Mouse (Mus musculus): ENCODE data around the gene Slmap. TPM values are rescaled to one million over a fixed set of nuclear protein-coding genes. Genes with fewer than 3 reads are reported as not detected.

Slmap gene
- polyA plus RNA-seq, 1 experiment from 2014 or later = 25.5 TPM

DNA sequence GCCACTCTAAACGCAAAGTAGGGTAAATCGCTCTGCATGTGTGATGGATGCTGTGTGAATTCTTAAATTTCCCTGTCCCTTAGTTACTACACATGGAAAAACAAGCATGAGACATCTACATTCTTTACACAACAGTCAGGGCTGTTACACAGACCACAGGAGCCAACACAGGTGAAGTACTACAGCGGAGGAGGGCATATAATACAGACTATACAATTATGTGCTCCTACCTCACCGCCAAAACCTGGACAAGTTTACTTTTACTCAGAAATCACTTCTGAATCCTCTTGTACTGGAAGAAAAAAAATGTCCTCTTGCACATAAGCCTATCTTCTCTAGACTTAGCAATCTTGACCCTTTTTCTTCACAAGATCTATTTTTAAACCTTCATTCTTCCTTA, 66.8 kb downstream of the Slmap start:
- ATAC-seq (replicated peaks; ENCODE audit: low FRiP score) (no peak), DNase-seq (ENCODE audit: low spot score) (no peak)
- Histone ChIP-seq H3K4me1 (replicated peaks; ENCODE audit: control insufficient read depth, insufficient read depth, low read length) (no peaks in the 10 kb centered on the region), H3K9ac (ENCODE audit: low read length) (no peak overlapping the region), H3K9me3 (ENCODE audit: control insufficient read depth, low read length) (no peaks in the 10 kb centered on the region), H3K27ac (ENCODE audit: low read depth, low read length) (no peak overlapping the region), H3K4me2 (ENCODE audit: low read depth, low read length, severe bottlenecking) (no peak overlapping the region), H3K4me3 (ENCODE audit: low read depth, low read length) (no peak overlapping the region), H3K27me3 (ENCODE audit: control insufficient read depth, insufficient read depth, low read length) (no peaks in the 10 kb centered on the region), H3K36me3 (ENCODE audit: control insufficient read depth, insufficient read depth, low read length) (no peaks in the 10 kb centered on the region)
- 96% methylated on average over 4 of the region's 4 CpGs for WGBS

DNA sequence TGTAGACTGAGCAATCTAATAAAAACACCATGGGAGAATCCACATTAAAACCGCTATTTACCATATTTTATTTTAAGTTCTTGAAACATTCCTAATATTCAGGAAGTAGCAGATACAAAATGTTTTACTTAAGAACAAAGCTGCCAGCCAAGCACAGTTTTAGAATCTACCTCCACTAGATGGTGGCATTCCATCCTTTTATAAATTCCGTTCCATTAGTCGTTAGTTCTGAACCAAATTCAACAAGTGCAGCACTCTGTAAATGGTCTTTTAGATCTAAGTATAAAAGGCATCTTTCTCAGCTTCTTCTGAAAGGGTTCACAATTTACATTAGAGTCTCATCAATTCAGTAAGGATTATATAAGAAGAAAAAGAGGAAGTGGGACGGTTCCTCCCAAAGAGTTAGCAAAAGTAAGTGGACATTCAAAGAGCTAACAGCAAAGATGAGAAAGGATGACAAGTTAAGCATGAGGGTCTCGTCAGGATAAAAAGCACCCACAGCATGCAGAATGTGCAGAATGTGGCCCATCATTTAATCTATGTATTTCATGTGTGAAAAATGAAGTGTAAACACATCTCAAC, 68.1 kb downstream of the Slmap start:
- H3K4me2 ChIP-seq (ENCODE audit: low read depth, low read length, severe bottlenecking) = no peak overlapping the region
- DNase-seq (ENCODE audit: low spot score) = no peak
- no peaks in the 10 kb centered on the region for H3K27me3 ChIP-seq (ENCODE audit: control insufficient read depth, insufficient read depth, low read length)
- no peaks in the 10 kb centered on the region for H3K9me3 ChIP-seq (ENCODE audit: control insufficient read depth, low read length)
- no peak for ATAC-seq (replicated peaks; ENCODE audit: low FRiP score)
- 63% methylated on average over 5 of the region's 5 CpGs for WGBS
- H3K4me1 ChIP-seq (replicated peaks; ENCODE audit: control insufficient read depth, insufficient read depth, low read length) = no peaks in the 10 kb centered on the region
- H3K4me3 ChIP-seq (ENCODE audit: low read depth, low read length) = no peak overlapping the region
- no peaks in the 10 kb centered on the region for H3K36me3 ChIP-seq (ENCODE audit: control insufficient read depth, insufficient read depth, low read length)
- H3K9ac ChIP-seq (ENCODE audit: low read length) = no peak overlapping the region
- H3K27ac ChIP-seq (ENCODE audit: low read depth, low read length) = no peak overlapping the region

DNA sequence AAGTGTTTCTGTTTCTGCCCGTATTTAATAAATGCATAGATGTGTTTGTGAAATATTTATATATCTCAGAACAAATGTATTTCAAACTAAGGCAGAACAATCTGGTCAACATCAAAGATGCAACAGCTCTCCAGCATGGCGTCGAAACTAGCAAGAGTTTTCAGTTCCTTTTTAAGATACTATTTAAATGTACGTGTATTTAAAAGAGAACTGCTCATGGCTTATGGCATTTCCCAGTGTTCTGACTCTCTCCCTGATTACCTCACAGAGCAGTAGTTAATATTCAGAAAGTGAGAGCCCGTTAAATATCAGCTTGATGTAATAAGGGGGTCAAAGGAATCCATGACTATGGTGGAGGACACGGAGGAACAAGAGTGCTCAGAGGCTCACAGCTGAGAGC, 68.8 kb downstream of the Slmap start:
- Histone ChIP-seq H3K4me1 (replicated peaks; ENCODE audit: control insufficient read depth, insufficient read depth, low read length) (no peaks in the 10 kb centered on the region), H3K9ac (ENCODE audit: low read length) (no peak overlapping the region), H3K9me3 (ENCODE audit: control insufficient read depth, low read length) (no peaks in the 10 kb centered on the region), H3K4me3 (ENCODE audit: low read depth, low read length) (no peak overlapping the region), H3K27ac (ENCODE audit: low read depth, low read length) (no peak overlapping the region), H3K4me2 (ENCODE audit: low read depth, low read length, severe bottlenecking) (no peak overlapping the region), H3K36me3 (ENCODE audit: control insufficient read depth, insufficient read depth, low read length) (no peaks in the 10 kb centered on the region), H3K27me3 (ENCODE audit: control insufficient read depth, insufficient read depth, low read length) (no peaks in the 10 kb centered on the region)
- DNase-seq (ENCODE audit: low spot score) (no peak), ATAC-seq (replicated peaks; ENCODE audit: low FRiP score) (no peak)
- WGBS = 89% methylated on average over 6 of the region's 6 CpGs

DNA sequence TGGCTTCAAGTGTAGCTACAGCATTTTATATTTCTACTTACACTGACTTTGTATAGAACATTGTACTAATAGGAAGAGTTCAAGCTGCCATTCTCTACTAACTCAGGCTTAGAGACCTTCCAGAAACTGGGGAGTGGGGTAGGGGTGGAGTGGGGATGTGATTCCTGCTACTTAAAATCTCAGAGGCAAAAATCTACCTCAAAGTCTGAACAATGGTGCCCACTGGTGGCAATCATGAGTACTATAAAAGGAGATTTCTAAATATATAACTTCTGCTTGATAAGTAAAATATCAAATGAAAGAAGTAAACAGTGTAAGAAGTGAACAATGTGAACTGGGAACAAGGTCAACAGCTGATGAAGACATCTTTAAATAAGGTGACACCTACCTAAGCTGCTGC, 75.2 kb downstream of the Slmap start:
- no peak overlapping the region for H3K9ac ChIP-seq (ENCODE audit: low read length)
- DNase-seq (ENCODE audit: low spot score) = no peak
- H3K27ac ChIP-seq (ENCODE audit: low read depth, low read length) = no peak overlapping the region
- H3K4me3 ChIP-seq (ENCODE audit: low read depth, low read length) = no peak overlapping the region
- H3K36me3 ChIP-seq (ENCODE audit: control insufficient read depth, insufficient read depth, low read length) = no peaks in the 10 kb centered on the region
- H3K4me2 ChIP-seq (ENCODE audit: low read depth, low read length, severe bottlenecking) = no peak overlapping the region
- H3K9me3 ChIP-seq (ENCODE audit: control insufficient read depth, low read length) = no peaks in the 10 kb centered on the region
- H3K4me1 ChIP-seq (replicated peaks; ENCODE audit: control insufficient read depth, insufficient read depth, low read length) = no peaks in the 10 kb centered on the region
- no peak for ATAC-seq (replicated peaks; ENCODE audit: low FRiP score)
- no peaks in the 10 kb centered on the region for H3K27me3 ChIP-seq (ENCODE audit: control insufficient read depth, insufficient read depth, low read length)

DNA sequence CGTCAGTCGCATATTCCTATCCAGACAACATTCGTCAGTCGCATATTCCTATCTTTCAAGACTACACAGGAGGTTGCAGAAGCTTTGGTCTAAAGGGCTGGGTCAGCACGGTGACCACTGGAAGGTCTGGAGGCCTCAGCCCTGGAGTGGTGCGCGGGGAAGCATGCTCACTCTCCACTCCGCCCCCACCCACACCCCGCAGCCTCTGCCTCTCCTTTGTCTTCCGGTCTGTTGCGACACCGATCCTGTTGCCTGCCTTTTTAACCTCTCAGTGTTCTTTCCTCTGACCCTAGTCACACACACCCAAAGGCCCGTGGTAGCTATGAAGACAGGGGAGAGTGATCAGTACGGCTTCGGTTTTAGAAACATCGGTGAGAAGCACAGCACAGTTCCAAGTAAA, 79.9 kb downstream of the Slmap start:
- ATAC-seq (replicated peaks; ENCODE audit: low FRiP score) (no peak), DNase-seq (ENCODE audit: low spot score) (no peak)
- H3K4me2 ChIP-seq (ENCODE audit: low read depth, low read length, severe bottlenecking) = no peak overlapping the region
- WGBS = 55% methylated on average over 16 of the region's 16 CpGs
- no peak overlapping the region for H3K9ac ChIP-seq (ENCODE audit: low read length)
- H3K4me3 ChIP-seq (ENCODE audit: low read depth, low read length) = no peak overlapping the region
- no peaks in the 10 kb centered on the region for H3K27me3 ChIP-seq (ENCODE audit: control insufficient read depth, insufficient read depth, low read length)
- H3K9me3 ChIP-seq (ENCODE audit: control insufficient read depth, low read length) = no peaks in the 10 kb centered on the region
- peaks cover 6% of the 10 kb centered on the region for H3K4me1 ChIP-seq (replicated peaks; ENCODE audit: control insufficient read depth, insufficient read depth, low read length)
- H3K27ac ChIP-seq (ENCODE audit: low read depth, low read length) = no peak overlapping the region
- H3K36me3 ChIP-seq (ENCODE audit: control insufficient read depth, insufficient read depth, low read length) = no peaks in the 10 kb centered on the region

DNA sequence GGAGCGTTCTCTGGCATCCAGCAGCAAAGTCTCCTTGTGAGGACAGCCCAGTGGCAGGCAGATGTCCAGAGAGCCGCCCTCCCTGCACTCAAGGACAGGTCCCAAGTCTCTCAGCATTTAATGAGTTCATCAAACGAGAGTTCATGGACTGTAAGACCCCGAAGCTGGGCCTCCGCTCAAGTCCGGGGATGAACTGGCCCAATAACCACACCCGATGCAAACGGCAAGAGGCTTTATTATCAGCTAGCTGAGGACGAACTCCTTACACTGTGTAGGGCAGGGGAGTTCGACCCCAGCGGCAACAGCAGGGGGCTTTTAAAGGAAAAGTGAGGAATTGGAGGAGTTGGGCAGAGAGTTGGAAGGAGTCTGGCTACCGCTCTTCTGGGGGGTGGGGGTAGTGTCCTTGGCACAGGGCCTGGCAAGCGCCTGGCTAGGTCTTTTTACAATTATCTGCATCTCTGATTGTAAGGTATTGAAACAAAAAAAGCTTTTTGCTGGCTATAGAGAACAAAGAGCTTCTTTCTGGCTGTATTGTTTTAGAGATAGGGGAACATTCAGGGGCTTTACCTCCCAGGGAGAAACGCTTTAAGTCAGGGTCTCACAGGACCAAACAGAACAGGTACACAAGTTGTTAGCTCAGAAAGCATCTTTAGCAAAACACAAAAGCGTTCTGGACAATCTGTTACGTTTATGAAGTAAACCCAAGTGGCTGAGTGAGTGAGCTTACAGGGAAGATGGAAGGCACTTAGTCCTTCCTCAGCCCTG, 84.5 kb downstream of the Slmap start:
- no peak overlapping the region for H3K9ac ChIP-seq (ENCODE audit: low read length)

DNA sequence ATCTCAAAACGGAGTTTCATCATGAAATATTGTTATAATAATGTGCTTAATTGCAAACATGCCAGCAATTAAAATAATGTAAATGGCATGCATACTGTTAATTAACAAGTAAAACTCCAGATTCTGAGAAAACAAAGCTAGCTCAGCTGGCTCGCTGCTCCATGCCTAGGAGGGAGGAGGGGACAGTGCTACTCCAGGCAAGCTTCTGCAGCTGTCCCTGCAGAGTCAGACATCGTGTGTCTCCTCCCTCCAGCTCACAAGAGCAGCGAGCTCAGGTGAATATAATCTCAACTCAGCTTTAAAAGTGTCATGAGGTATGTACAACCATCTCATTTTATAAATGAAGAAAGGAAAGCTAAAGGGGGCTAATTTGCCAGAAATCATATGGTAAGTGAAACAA, 86.2 kb downstream of the Slmap start:
- DNase-seq (ENCODE audit: low spot score) (no peak), ATAC-seq (replicated peaks; ENCODE audit: low FRiP score) (no peak)
- Histone ChIP-seq H3K4me3 (ENCODE audit: low read depth, low read length) (no peak overlapping the region), H3K4me1 (replicated peaks; ENCODE audit: control insufficient read depth, insufficient read depth, low read length) (peaks cover 7% of the 10 kb centered on the region), H3K36me3 (ENCODE audit: control insufficient read depth, insufficient read depth, low read length) (no peaks in the 10 kb centered on the region), H3K27me3 (ENCODE audit: control insufficient read depth, insufficient read depth, low read length) (no peaks in the 10 kb centered on the region), H3K9ac (ENCODE audit: low read length) (no peak overlapping the region), H3K27ac (ENCODE audit: low read depth, low read length) (no peak overlapping the region), H3K9me3 (ENCODE audit: control insufficient read depth, low read length) (no peaks in the 10 kb centered on the region), H3K4me2 (ENCODE audit: low read depth, low read length, severe bottlenecking) (no peak overlapping the region)
- WGBS = 73% methylated on average over 4 of the region's 4 CpGs

More for the DNA sequence above, 84.5 kb downstream of the Slmap start:
- DNase-seq (ENCODE audit: low spot score) = no peak
- 12% methylated on average over 16 of the region's 16 CpGs for WGBS
- Histone ChIP-seq H3K36me3 (ENCODE audit: control insufficient read depth, insufficient read depth, low read length) (no peaks in the 10 kb centered on the region), H3K4me2 (ENCODE audit: low read depth, low read length, severe bottlenecking) (no peak overlapping the region), H3K27ac (ENCODE audit: low read depth, low read length) (no peak overlapping the region), H3K4me3 (ENCODE audit: low read depth, low read length) (no peak overlapping the region), H3K27me3 (ENCODE audit: control insufficient read depth, insufficient read depth, low read length) (no peaks in the 10 kb centered on the region), H3K4me1 (replicated peaks; ENCODE audit: control insufficient read depth, insufficient read depth, low read length) (peaks cover 7% of the 10 kb centered on the region), H3K9me3 (ENCODE audit: control insufficient read depth, low read length) (no peaks in the 10 kb centered on the region)
- ATAC-seq (replicated peaks; ENCODE audit: low FRiP score) = no peak

DNA sequence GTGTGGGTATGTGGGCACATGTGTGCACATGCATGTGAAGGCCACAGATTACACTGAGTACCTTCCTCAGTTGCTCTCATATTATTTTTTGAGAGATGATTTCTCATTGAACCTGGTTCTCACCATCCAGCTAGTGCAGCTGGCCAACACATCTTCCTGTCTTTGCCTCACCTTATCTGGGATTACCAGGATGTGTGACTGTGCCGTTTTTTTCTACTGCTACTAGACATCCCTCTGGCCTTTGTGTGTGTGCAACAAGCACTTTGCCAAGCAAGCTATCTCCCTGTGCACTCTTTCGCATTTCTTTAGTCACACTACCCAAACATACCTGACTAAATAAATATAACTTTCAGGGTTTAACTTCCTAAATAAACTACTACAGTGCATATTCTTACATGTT, 87.5 kb downstream of the Slmap start:
- H3K4me1 ChIP-seq (replicated peaks; ENCODE audit: control insufficient read depth, insufficient read depth, low read length) = peaks cover 7% of the 10 kb centered on the region
- no peaks in the 10 kb centered on the region for H3K27me3 ChIP-seq (ENCODE audit: control insufficient read depth, insufficient read depth, low read length)
- ATAC-seq (replicated peaks; ENCODE audit: low FRiP score) = no peak
- no peaks in the 10 kb centered on the region for H3K9me3 ChIP-seq (ENCODE audit: control insufficient read depth, low read length)
- no peak overlapping the region for H3K4me3 ChIP-seq (ENCODE audit: low read depth, low read length)
- H3K27ac ChIP-seq (ENCODE audit: low read depth, low read length) = no peak overlapping the region
- no peak for DNase-seq (ENCODE audit: low spot score)
- H3K36me3 ChIP-seq (ENCODE audit: control insufficient read depth, insufficient read depth, low read length) = no peaks in the 10 kb centered on the region
- WGBS = 98% methylated on average over 2 of the region's 2 CpGs
- no peak overlapping the region for H3K4me2 ChIP-seq (ENCODE audit: low read depth, low read length, severe bottlenecking)
- no peak overlapping the region for H3K9ac ChIP-seq (ENCODE audit: low read length)

DNA sequence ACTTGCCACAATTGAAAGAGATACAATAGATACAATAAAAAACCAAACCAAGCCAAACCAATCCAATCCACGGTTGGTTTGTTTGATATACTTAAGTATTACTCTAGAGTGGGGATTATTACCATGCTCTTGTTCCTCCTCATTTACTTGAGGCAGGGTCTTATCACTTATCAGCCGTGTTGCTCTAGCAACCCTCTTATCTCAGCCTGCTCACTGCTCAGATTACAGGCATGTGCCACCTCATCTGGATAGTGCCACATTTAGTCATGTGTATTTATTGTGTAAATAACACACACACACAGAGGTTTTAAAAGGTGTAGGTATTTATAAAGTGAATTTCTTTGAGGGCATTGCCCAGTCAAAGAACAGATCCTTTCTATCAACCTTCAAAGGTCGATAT, 88.2 kb downstream of the Slmap start:
- no peaks in the 10 kb centered on the region for H3K27me3 ChIP-seq (ENCODE audit: control insufficient read depth, insufficient read depth, low read length)
- H3K4me2 ChIP-seq (ENCODE audit: low read depth, low read length, severe bottlenecking) = no peak overlapping the region
- no peak for ATAC-seq (replicated peaks; ENCODE audit: low FRiP score)
- no peak overlapping the region for H3K9ac ChIP-seq (ENCODE audit: low read length)
- no peak overlapping the region for H3K4me3 ChIP-seq (ENCODE audit: low read depth, low read length)
- H3K4me1 ChIP-seq (replicated peaks; ENCODE audit: control insufficient read depth, insufficient read depth, low read length) = peaks cover 7% of the 10 kb centered on the region
- no peaks in the 10 kb centered on the region for H3K9me3 ChIP-seq (ENCODE audit: control insufficient read depth, low read length)
- no peak for DNase-seq (ENCODE audit: low spot score)
- no peak overlapping the region for H3K27ac ChIP-seq (ENCODE audit: low read depth, low read length)
- no peaks in the 10 kb centered on the region for H3K36me3 ChIP-seq (ENCODE audit: control insufficient read depth, insufficient read depth, low read length)
- 85% methylated on average over 3 of the region's 3 CpGs for WGBS
